Mouse (Mus musculus) liver, postnatal 0 days (tissue): ENCODE data around the gene Srp14. TPM values are rescaled to one million over a fixed set of nuclear protein-coding genes. Genes with fewer than 3 reads are reported as not detected.
A peak's percentile ranks its signal among the peaks of the same experiment; 100 is the strongest.

Experiments
- ATAC-seq: fragments of 200-750 bp; cut with Nextera tagmentation; 2 replicates; pipeline ENCODE4 v1.8.0; 2017; ENCODE audit warnings: mild to moderate bottlenecking, moderate library complexity
- DNase-seq: peaks from one replicate; pipeline ENCODE4 v3.0.0-alpha.2; 2016
- H3K27ac ChIP-seq: fragments of 300-500 bp; sonication (generic); 2 replicates; pipeline ENCODE4 v1.5.1; 2014; ENCODE audit warnings: antibody characterized with exemption, moderate library complexity, mild to moderate bottlenecking, low read depth
- H3K27me3 ChIP-seq: fragments of 300-500 bp; sonication (generic); 2 replicates; pipeline ENCODE4 v1.6.1; 2014; ENCODE audit warnings: low read length, control low read depth, mixed read lengths; ENCODE audit not compliant: insufficient read depth
- H3K36me3 ChIP-seq: fragments of 300-500 bp; sonication (generic); replicated peaks from 2 replicates; pipeline ENCODE4 v1.6.1; 2014; ENCODE audit warnings: mild to moderate bottlenecking, control low read depth, low read length, moderate library complexity, mixed read lengths; ENCODE audit not compliant: insufficient read depth
- H3K4me1 ChIP-seq: fragments of 300-500 bp; sonication (generic); 2 replicates; pipeline ENCODE4 v1.6.1; 2014; ENCODE audit warnings: antibody characterized with exemption, mild to moderate bottlenecking, control low read depth; ENCODE audit not compliant: insufficient read depth
- H3K4me2 ChIP-seq: fragments of 300-500 bp; sonication (generic); 2 replicates; pipeline ENCODE4 v1.6.1; 2014; ENCODE audit warnings: low read depth, mild to moderate bottlenecking, low read length, moderate library complexity, mixed read lengths
- H3K4me3 ChIP-seq: fragments of 300-500 bp; sonication (generic); 2 replicates; pipeline ENCODE4 v1.5.1; 2014; ENCODE audit warnings: low read depth, low read length
- H3K9ac ChIP-seq: fragments of 300-500 bp; sonication (generic); replicated peaks from 2 replicates; pipeline ENCODE4 v1.6.1; 2014; ENCODE audit warnings: mild to moderate bottlenecking, moderate library complexity
- H3K9me3 ChIP-seq: fragments of 300-500 bp; sonication (generic); 2 replicates; pipeline ENCODE4 v1.6.1; 2016; ENCODE audit warnings: mild to moderate bottlenecking, control low read depth, low read length, mixed read lengths
- CTCF ChIP-seq: sonication (generic); IDR thresholded peaks from 2 replicates; pipeline ENCODE4 v1.5.1; 2016; ENCODE audit warnings: antibody characterized with exemption, low read depth
- EP300 ChIP-seq: IDR thresholded peaks from 2 replicates; pipeline ENCODE4 v1.6.1; 2016; ENCODE audit warnings: antibody characterized with exemption, low read depth, mild to moderate bottlenecking
- WGBS: fragments of 180-500 bp; shearing (Covaris S2); extraction: QIAGEN DNeasy Blood & Tissue Kit; methylation state at CpG from one replicate; pipeline ENCODE4 v1.1.7; 2014; ENCODE audit not compliant: insufficient replicate concordance; 5-methylcytosine and 5-hydroxymethylcytosine counted together
- polyA plus RNA-seq: library from polyadenylated mRNA; unstranded; fragments of >200 nt; fragmentation: Nextera tagmentation; extraction: Ambion mirVana; gene quantifications from 2 replicates; pipeline ENCODE4 v1.2.1, GENCODE M21; 2015

The Srp14 gene
- polyA plus RNA-seq, 1 experiment from 2014 or later = 107 TPM

DNA sequence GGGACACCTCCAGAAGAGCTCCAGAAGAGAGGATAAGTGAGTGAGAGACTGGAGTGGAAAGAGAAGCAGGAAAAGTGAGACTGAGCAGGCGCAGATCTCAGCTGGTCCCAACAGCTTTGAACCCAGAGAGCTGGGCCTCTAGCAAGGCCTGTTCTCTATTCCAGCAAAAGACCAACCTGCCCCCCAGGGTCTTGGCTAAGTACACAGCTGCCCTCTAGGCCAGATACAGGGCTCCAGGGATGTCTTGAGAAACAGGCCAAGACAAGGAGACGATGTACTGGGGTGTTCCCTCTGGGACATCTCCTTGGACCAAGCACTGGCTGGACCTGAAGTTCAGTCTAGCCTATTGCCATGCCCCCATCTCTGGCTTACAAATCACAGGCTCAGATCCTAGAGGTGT lies 20.7 kb upstream of the Srp14 start:
- 74% methylated on average over 2 of the region's 2 CpGs for WGBS
- ATAC-seq (no peak), DNase-seq (no peak)
- H3K9ac ChIP-seq = no peak overlapping the region
- no peak overlapping the region for H3K27ac ChIP-seq
- H3K4me3 ChIP-seq = no peak overlapping the region
- no peaks in the 10 kb centered on the region for H3K36me3 ChIP-seq
- no peaks in the 10 kb centered on the region for H3K27me3 ChIP-seq
- TF ChIP-seq CTCF (no peak), EP300 (no peak)
- H3K4me2 ChIP-seq = no peak overlapping the region
- no peaks in the 10 kb centered on the region for H3K4me1 ChIP-seq
- H3K9me3 ChIP-seq = no peaks in the 10 kb centered on the region

DNA sequence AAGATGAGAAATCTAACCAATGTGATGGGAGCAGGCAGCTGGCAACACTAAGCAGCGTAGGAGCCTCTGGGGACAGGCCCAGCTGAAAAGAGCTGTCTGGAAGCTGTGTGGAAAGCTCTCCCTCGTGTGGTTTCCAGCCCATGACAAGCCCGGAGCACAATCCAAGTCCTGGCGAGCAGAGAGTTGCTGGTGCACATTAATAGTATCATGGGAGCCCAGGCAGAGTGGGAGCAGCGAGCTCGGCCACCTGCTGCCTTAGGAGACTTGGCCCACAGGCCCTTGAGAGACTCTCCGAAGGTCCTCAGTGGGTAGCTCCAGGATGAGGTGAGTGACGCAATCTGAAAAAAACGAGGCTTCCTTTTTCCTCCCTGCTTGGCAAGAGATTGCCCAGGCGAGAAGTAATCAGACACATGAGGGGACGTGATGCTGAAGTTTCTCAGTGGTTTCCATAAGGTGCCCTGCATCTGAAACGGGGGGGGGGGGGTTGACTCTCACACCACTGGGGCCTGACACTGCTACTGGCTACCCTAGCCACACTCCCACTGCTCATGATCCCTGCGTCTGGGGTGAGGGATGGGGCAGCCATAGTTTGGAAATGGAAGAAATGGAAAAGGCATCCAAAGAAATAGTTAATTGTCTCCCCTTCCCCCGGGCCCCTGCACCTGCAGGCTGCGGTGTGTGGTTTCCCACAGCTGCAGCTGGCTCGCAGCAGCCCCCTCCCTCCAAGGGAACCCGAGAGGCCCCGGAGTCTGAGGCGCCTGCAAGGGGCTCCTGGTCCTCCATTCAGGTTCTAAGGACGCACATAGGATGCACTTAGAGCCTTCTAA lies 19.8 kb upstream of the Srp14 start:
- Histone ChIP-seq H3K27me3 (no peaks in the 10 kb centered on the region), H3K9me3 (no peaks in the 10 kb centered on the region), H3K4me2 (peak overlapping the region; percentile 6; the same call in 1 of the 2 replicates), H3K36me3 (no peaks in the 10 kb centered on the region), H3K4me3 (no peak overlapping the region), H3K4me1 (no peaks in the 10 kb centered on the region), H3K27ac (peak overlapping the region; percentile 51; the same call in 1 of the 2 replicates), H3K9ac (no peak overlapping the region)
- TF ChIP-seq EP300 (no peak), CTCF (no peak)
- peak; percentile 45 for DNase-seq
- WGBS = 28% methylated on average over 20 of the region's 20 CpGs
- ATAC-seq = peak; percentile 53; the same call in 1 of the 2 replicates

DNA sequence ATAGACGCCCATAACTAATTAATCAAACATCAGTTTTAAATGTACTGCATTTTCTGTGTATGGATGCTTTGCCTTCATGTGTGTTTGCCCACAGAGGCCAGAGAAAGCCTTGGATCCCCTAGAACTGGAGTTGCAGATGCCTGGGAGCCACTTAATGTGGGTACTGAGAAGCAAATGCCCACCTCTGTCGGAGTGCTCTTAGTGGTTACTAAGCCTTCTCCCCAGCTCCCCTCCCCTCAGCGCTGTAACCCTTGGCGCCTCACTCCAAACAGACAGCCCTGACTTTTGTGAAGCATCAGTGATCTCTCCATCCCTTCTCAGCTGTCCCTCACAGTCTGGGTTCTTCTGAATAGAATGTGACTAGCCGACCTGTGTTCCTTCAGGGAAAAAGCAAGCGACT lies 19.0 kb upstream of the Srp14 start:
- WGBS = 72% methylated on average over 6 of the region's 6 CpGs
- no peak for TF ChIP-seq CTCF
- Histone ChIP-seq H3K36me3 (no peaks in the 10 kb centered on the region), H3K27ac (no peak overlapping the region), H3K4me2 (peak overlapping the region; percentile 6; the same call in 1 of the 2 replicates), H3K27me3 (no peaks in the 10 kb centered on the region), H3K4me3 (no peak overlapping the region), H3K9ac (no peak overlapping the region), H3K4me1 (no peaks in the 10 kb centered on the region), H3K9me3 (no peaks in the 10 kb centered on the region)
- ATAC-seq (no peak), DNase-seq (no peak)

DNA sequence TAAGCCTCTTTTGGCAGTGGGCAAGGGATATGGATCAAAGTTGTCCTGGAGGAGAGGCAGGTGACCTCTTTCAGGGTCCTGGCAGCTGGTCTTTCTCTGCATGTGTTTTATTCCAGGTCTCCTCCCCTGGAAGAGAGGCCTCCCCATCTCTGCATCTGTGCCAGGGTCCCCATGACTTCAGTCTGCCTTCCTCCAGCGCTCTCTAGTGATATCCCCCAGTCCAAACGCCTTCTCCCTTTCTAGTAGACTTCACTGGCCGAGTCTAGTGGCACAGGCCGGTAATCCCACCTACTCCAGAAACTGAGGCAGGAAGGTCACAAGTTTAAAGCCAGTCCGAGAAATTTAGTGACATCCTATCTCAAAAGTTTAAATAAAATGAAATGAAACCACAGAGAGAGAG lies 18.4 kb upstream of the Srp14 start:
- Histone ChIP-seq H3K9me3 (no peaks in the 10 kb centered on the region), H3K27me3 (no peaks in the 10 kb centered on the region), H3K9ac (no peak overlapping the region), H3K4me1 (no peaks in the 10 kb centered on the region), H3K27ac (no peak overlapping the region), H3K36me3 (no peaks in the 10 kb centered on the region), H3K4me2 (no peak overlapping the region), H3K4me3 (no peak overlapping the region)
- WGBS = 77% methylated on average over 5 of the region's 5 CpGs
- TF ChIP-seq EP300 = no peak
- no peak for TF ChIP-seq CTCF
- no peak for ATAC-seq
- no peak for DNase-seq

GRCm38 (mm10) chr2:118495024-118495423 lies 15.5 kb upstream of the Srp14 start:
- no peak overlapping the region for H3K4me3 ChIP-seq
- TF ChIP-seq CTCF (no peak), EP300 (no peak)
- ATAC-seq (no peak), DNase-seq (peak; percentile 9)
- no peak overlapping the region for H3K27ac ChIP-seq
- no peak overlapping the region for H3K4me2 ChIP-seq
- H3K36me3 ChIP-seq = no peaks in the 10 kb centered on the region
- WGBS = 59% methylated on average over 9 of the region's 9 CpGs
- H3K27me3 ChIP-seq = no peaks in the 10 kb centered on the region
- H3K9me3 ChIP-seq = no peaks in the 10 kb centered on the region
- H3K9ac ChIP-seq = no peak overlapping the region
- peaks cover 21% of the 10 kb centered on the region for H3K4me1 ChIP-seq

GRCm38 (mm10) chr2:118491741-118492395 lies 12.4 kb upstream of the Srp14 start:
- WGBS = 71% methylated on average over 4 of the region's 4 CpGs
- no peaks in the 10 kb centered on the region for H3K9me3 ChIP-seq
- no peak for TF ChIP-seq CTCF
- TF ChIP-seq EP300 = no peak
- ATAC-seq (no peak), DNase-seq (no peak)
- H3K36me3 ChIP-seq = no peaks in the 10 kb centered on the region
- H3K27ac ChIP-seq = peak overlapping the region; percentile 88
- H3K4me1 ChIP-seq = peaks cover 36% of the 10 kb centered on the region
- H3K9ac ChIP-seq = no peak overlapping the region
- H3K27me3 ChIP-seq = no peaks in the 10 kb centered on the region
- no peak overlapping the region for H3K4me3 ChIP-seq
- no peak overlapping the region for H3K4me2 ChIP-seq
